Mouse (Mus musculus) kidney, postnatal 0 days (tissue): Measurements from ENCODE around the gene Ccdc85c. TPM values are rescaled to one million over a fixed set of nuclear protein-coding genes. Genes with fewer than 3 reads are reported as not detected.

Source experiments
- ATAC-seq: fragments of 200-750 bp; cut with Nextera tagmentation; replicated peaks from 2 replicates; pipeline ENCODE4 v1.8.0; 2017; ENCODE audit warnings: low read depth, moderate number of reproducible peaks, moderate TSS enrichment, moderate library complexity; ENCODE audit not compliant: low FRiP score
- DNase-seq: peaks from one replicate; pipeline ENCODE4 v3.0.0-alpha.2; 2016; ENCODE audit warnings: low spot score
- H3K27ac ChIP-seq: fragments of 300-500 bp; sonication (generic); 2 replicates; pipeline ENCODE4 v1.5.1; 2014; ENCODE audit warnings: mild to moderate bottlenecking
- H3K27me3 ChIP-seq: fragments of 300-500 bp; sonication (generic); 2 replicates; pipeline ENCODE4 v1.6.1; 2014; ENCODE audit warnings: low read length, mixed read lengths; ENCODE audit not compliant: insufficient read depth
- H3K36me3 ChIP-seq: fragments of 300-500 bp; sonication (generic); 2 replicates; pipeline ENCODE4 v1.6.1; 2014; ENCODE audit warnings: low read length, mixed read lengths; ENCODE audit not compliant: insufficient read depth
- H3K4me1 ChIP-seq: fragments of 300-500 bp; sonication (generic); replicated peaks from 2 replicates; pipeline ENCODE4 v1.6.1; 2014; ENCODE audit warnings: antibody characterized with exemption, low read length, mixed read lengths; ENCODE audit not compliant: insufficient read depth
- H3K4me2 ChIP-seq: fragments of 300-500 bp; sonication (generic); 2 replicates; pipeline ENCODE4 v1.6.1; 2014; ENCODE audit warnings: mild to moderate bottlenecking, low read length, moderate library complexity, mixed read lengths
- H3K4me3 ChIP-seq: fragments of 300-500 bp; sonication (generic); replicated peaks from 2 replicates; pipeline ENCODE4 v1.5.1; 2014; ENCODE audit warnings: low read depth, low read length
- H3K9ac ChIP-seq: fragments of 300-500 bp; sonication (generic); 2 replicates; pipeline ENCODE4 v1.6.1; 2014; ENCODE audit warnings: low read depth, low read length
- H3K9me3 ChIP-seq: fragments of 300-500 bp; sonication (generic); replicated peaks from 2 replicates; pipeline ENCODE4 v1.6.1; 2016; ENCODE audit warnings: low read length, inconsistent platforms, mixed read lengths
- CTCF ChIP-seq: IDR thresholded peaks from 2 replicates; pipeline ENCODE4 v1.5.1; 2016; ENCODE audit warnings: antibody characterized with exemption, low read depth, mild to moderate bottlenecking, moderate library complexity
- WGBS: fragments of 180-500 bp; shearing (Covaris S2); extraction: QIAGEN DNeasy Blood & Tissue Kit; methylation state at CpG from one replicate; pipeline ENCODE4 v1.1.7; 2014; 5-methylcytosine and 5-hydroxymethylcytosine counted together
- polyA plus RNA-seq: library from polyadenylated mRNA; unstranded; fragments of >200 nt; fragmentation: Nextera tagmentation; extraction: Ambion mirVana; gene quantifications from 2 replicates; pipeline ENCODE4 v1.2.1, GENCODE M21; 2015

The Ccdc85c gene
- polyA plus RNA-seq, 1 experiment from 2014 or later, result 7.7 TPM

GRCm38 (mm10) chr12:108171336-108171735 is 103.9 kb downstream of the Ccdc85c start:
- Histone ChIP-seq H3K27ac (no peak overlapping the region), H3K27me3 (no peaks in the 10 kb centered on the region), H3K9me3 (no peaks in the 10 kb centered on the region), H3K9ac (no peak overlapping the region), H3K4me1 (0 out of 2 replicates have a peak, but pooled peaks cover 8% of the 10 kb centered on the region), H3K36me3 (no peaks in the 10 kb centered on the region), H3K4me3 (no peak overlapping the region), H3K4me2 (no peak overlapping the region)
- ATAC-seq, result no peak
- TF ChIP-seq CTCF, result no peak
- no peak for DNase-seq

DNA sequence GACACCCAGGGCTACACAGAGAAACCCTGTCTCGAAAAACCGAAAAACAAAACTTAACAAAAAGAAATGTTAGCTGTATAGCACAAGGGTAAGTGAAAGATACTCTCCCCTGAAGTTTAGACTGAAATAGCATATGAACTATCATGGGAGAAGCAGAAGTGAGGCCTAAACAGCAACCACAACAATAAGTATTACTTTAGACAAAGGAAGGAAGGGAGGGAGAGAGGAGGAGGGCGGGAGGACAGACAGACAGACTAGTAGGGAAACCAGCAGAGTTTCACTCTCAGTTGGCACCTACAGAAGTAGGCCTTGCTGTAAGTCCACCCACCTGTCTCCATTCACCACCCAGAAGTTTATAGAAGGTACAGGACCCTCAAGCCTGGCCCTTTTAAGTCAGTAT is 104.8 kb downstream of the Ccdc85c start:
- no peaks in the 10 kb centered on the region for H3K36me3 ChIP-seq
- no peak for TF ChIP-seq CTCF
- H3K4me1 ChIP-seq, result 0 out of 2 replicates have a peak, but pooled peaks cover 8% of the 10 kb centered on the region
- H3K9ac ChIP-seq, result no peak overlapping the region
- no peak overlapping the region for H3K27ac ChIP-seq
- no peaks in the 10 kb centered on the region for H3K27me3 ChIP-seq
- no peak for ATAC-seq
- no peaks in the 10 kb centered on the region for H3K9me3 ChIP-seq
- WGBS, result 91% methylated on average over 3 of the region's 3 CpGs
- H3K4me2 ChIP-seq, result no peak overlapping the region
- DNase-seq, result no peak
- H3K4me3 ChIP-seq, result no peak overlapping the region

DNA sequence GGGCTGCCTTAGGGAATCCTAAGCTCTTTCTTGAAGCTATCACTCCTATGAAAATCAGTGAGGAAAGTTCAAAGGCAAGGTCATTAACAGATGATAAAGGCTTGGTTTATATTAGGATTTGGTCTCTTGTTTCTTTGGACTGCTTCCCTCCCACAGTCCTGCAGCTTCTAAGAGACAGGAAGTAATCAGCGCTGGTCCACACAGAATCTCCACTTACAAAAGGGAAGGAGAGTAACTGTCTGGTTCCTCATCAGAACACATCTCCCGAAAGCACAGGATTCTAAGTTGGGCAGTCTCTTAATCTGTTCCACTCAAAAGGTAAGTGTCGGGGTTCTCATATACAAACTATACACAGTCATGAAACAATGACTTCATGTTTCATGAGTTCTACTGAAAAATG is 106.3 kb downstream of the Ccdc85c start:
- no peak overlapping the region for H3K9ac ChIP-seq
- no peak for ATAC-seq
- TF ChIP-seq CTCF, result no peak
- no peak overlapping the region for H3K4me3 ChIP-seq
- H3K4me1 ChIP-seq, result 0 out of 2 replicates have a peak, but pooled peaks cover 8% of the 10 kb centered on the region
- no peaks in the 10 kb centered on the region for H3K9me3 ChIP-seq
- H3K4me2 ChIP-seq, result no peak overlapping the region
- DNase-seq, result no peak
- no peaks in the 10 kb centered on the region for H3K27me3 ChIP-seq
- 47% methylated on average over 3 of the region's 3 CpGs for WGBS
- no peak overlapping the region for H3K27ac ChIP-seq
- peaks cover 5% of the 10 kb centered on the region; the same call in 1 of the 2 replicates for H3K36me3 ChIP-seq

DNA sequence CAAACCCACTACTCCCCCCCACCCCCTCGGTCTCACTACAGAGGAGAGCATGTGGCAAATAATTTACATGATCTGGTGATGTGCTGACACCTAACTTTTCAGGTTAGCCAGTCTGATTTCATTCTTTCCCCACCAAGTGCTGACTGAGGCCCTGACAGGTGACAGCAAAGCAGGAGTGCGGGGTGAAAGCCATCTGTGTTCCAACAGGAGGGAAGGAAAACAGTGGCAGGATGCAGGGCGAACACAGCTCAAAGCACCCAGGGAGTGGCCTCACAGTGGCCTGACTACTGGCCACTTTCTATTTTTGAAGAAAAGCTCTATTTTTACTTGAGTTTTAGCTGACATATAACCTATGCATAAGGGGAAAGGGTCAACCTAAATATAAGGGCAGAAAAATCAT is 111.5 kb downstream of the Ccdc85c start:
- DNase-seq (no peak), ATAC-seq (no peak)
- Histone ChIP-seq H3K9me3 (no peaks in the 10 kb centered on the region), H3K27ac (no peak overlapping the region), H3K4me3 (no peak overlapping the region), H3K4me1 (no peaks in the 10 kb centered on the region), H3K27me3 (no peaks in the 10 kb centered on the region), H3K4me2 (no peak overlapping the region), H3K36me3 (peaks cover 23% of the 10 kb centered on the region), H3K9ac (no peak overlapping the region)
- TF ChIP-seq CTCF, result no peak
- WGBS, result 70% methylated on average over 3 of the region's 3 CpGs

GRCm38 (mm10) chr12:108162036-108162435 is 113.2 kb downstream of the Ccdc85c start:
- Histone ChIP-seq H3K27me3 (no peaks in the 10 kb centered on the region), H3K27ac (no peak overlapping the region), H3K4me2 (no peak overlapping the region), H3K9me3 (no peaks in the 10 kb centered on the region), H3K36me3 (peaks cover 27% of the 10 kb centered on the region), H3K9ac (no peak overlapping the region), H3K4me1 (no peaks in the 10 kb centered on the region), H3K4me3 (no peak overlapping the region)
- DNase-seq (peak; percentile 44), ATAC-seq (no peak)
- peak; percentile 66 for TF ChIP-seq CTCF
- 86% methylated on average over 1 of the region's 1 CpGs for WGBS

DNA sequence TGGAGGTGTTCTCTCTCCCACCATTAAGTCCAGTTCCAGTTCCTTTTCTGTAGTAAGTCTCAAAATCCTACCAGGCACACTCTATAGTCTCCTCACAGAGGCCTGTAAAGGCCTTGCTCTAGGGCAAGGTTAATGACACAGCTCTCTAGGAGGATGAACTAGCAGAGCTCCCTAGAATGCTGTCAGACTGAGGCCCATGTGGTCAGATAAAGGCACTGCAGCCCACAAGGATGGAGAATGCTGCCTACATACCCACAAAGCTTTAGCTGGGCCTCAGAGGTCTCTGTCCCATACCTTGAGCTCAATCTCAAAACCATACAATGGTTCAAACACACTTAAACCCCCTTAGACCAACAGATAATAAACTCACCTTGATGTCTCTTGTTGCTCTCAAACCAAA is 115.4 kb downstream of the Ccdc85c start:
- no peak for ATAC-seq
- peaks cover 31% of the 10 kb centered on the region for H3K36me3 ChIP-seq

More for the DNA sequence above, 115.4 kb downstream of the Ccdc85c start:
- H3K4me1 ChIP-seq, result no peaks in the 10 kb centered on the region
- peak; percentile 18; the same call in 1 of the 2 replicates for TF ChIP-seq CTCF
- no peak overlapping the region for H3K4me2 ChIP-seq
- no peak for DNase-seq
- no peak overlapping the region for H3K4me3 ChIP-seq
- no peaks in the 10 kb centered on the region for H3K9me3 ChIP-seq
- no peaks in the 10 kb centered on the region for H3K27me3 ChIP-seq
- H3K9ac ChIP-seq, result no peak overlapping the region
- no peak overlapping the region for H3K27ac ChIP-seq

Other genes with a start within 250 kb of the Ccdc85c start
- gene Setd3, start 96.1 kb downstream of the Ccdc85c start, polyA plus RNA-seq, result 74.3 and 80.6 TPM in 2 replicates
- 2.8 and 3.3 TPM in 2 replicates for gene Ccnk, start 95.8 kb downstream of the Ccdc85c start, polyA plus RNA-seq
- gene Hhipl1, start 30.8 kb upstream of the Ccdc85c start, polyA plus RNA-seq, result 0.37 and 0.43 TPM in 2 replicates
- 5.2 and 5.9 TPM in 2 replicates for gene Cyp46a1, start 59.0 kb upstream of the Ccdc85c start, polyA plus RNA-seq
- gene Eml1, start 95.5 kb upstream of the Ccdc85c start, polyA plus RNA-seq, result 39.0 and 42.0 TPM in 2 replicates